Mouse (Mus musculus) myocyte (in vitro differentiated cells): ENCODE measurements around the gene Cnot2.

Experiments used
- CEBPB ChIP-seq: IDR thresholded peaks from 2 replicates; pipeline ENCODE4 v1.6.1; 2011; ENCODE audit warnings: mild to moderate bottlenecking, moderate library complexity; ENCODE audit not compliant: poor library complexity, insufficient read depth, severe bottlenecking
- POLR2A ChIP-seq: IDR thresholded peaks from one replicate; pipeline ENCODE4 v1.6.1; 2011; ENCODE audit warnings: low read depth, mild to moderate bottlenecking, control low read depth, moderate library complexity; ENCODE audit not compliant: insufficient read length
- POLR2AphosphoS2 ChIP-seq: IDR thresholded peaks from one replicate; pipeline ENCODE4 v1.6.1; 2011; ENCODE audit warnings: low read depth, control low read depth; ENCODE audit not compliant: insufficient read length
- TCF12 ChIP-seq: IDR thresholded peaks from one replicate; pipeline ENCODE4 v1.6.1; 2011; ENCODE audit warnings: mild to moderate bottlenecking, control low read depth; ENCODE audit not compliant: poor library complexity, insufficient read depth, severe bottlenecking

DNA sequence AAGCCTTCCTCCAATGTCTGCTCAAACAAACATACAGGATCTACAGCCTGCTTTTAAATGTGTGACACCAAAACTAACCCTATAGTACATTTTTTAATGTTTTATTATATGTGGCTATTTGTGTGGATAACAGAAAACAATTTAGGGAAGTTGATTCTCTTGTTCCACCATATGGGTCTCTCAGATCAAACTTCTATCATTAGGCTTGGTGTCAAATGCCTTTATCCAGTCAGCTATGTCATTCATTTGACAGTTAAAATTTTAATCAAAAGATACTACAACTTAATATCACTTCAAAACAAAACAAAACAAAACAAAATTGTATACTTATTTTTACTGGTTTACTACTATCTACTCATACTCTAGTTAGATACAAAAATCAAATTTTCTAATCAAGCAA lies 2.9 kb downstream of the Cnot2 start:
- TF ChIP-seq TCF12 (no peak), POLR2AphosphoS2 (no peak), CEBPB (no peak), POLR2A (no peak)
